Mouse (Mus musculus) gastrocnemius, postnatal 14 days (tissue): ENCODE measurements at regions not wholly inside any gene's neighbourhood (a gene's known extent, or its start where the extent isn't known, plus 50 kb on each side); places are given as distances from the start of the nearest gene placed in this dataset.

Source experiments
- DNase-seq: peaks from one replicate; pipeline ENCODE4 v3.0.0; 2021; ENCODE audit warnings: mixed read lengths
- intact Hi-C: fragments of 180-260 bp; cut with DNase I; formaldehyde crosslinking; loops from one replicate; pipeline ENCODE4 v1.15.1; 2025; ENCODE audit warnings: low total_unique reads

GRCm38 (mm10) chr10:98538706-98539105 is 375.5 kb upstream of the Atp2b1 start:
- no peak for DNase-seq

GRCm38 (mm10) chr10:98541062-98541461 is 373.1 kb upstream of the Atp2b1 start:
- intact Hi-C loops = no loop called here
- DNase-seq = no peak

More at GRCm38 (mm10) chr10:98538706-98539105, 375.5 kb upstream of the Atp2b1 start:
- intact Hi-C loops = no loop called here

- DNase-seq = no peak
- intact Hi-C loops = no loop called here
These were observed 372.1 kb upstream of the Atp2b1 start for GRCm38 (mm10) chr10:98542072-98542471.

- DNase-seq = no peak
These were observed 370.8 kb upstream of the Atp2b1 start for GRCm38 (mm10) chr10:98543253-98543997.

GRCm38 (mm10) chr10:98543998-98544349 is 370.2 kb upstream of the Atp2b1 start:
- no peak for DNase-seq
- intact Hi-C loops = no loop called here

More at GRCm38 (mm10) chr10:98543253-98543997, 370.8 kb upstream of the Atp2b1 start:
- intact Hi-C loops = no loop called here

- no peak for DNase-seq
- intact Hi-C loops = no loop called here
These were observed 359.6 kb upstream of the Atp2b1 start for GRCm38 (mm10) chr10:98554575-98554974.

- no peak for DNase-seq
- intact Hi-C loops = no loop called here
These were observed 356.6 kb upstream of the Atp2b1 start for GRCm38 (mm10) chr10:98557470-98558060.

GRCm38 (mm10) chr10:98558560-98558959 is 355.6 kb upstream of the Atp2b1 start:
- no peak for DNase-seq
- intact Hi-C loops = no loop called here

GRCm38 (mm10) chr10:98562297-98562912 is 351.8 kb upstream of the Atp2b1 start:
- intact Hi-C loops = no loop called here

GRCm38 (mm10) chr10:98572782-98573536 is 341.2 kb upstream of the Atp2b1 start:
- intact Hi-C loops = no loop called here
- DNase-seq = no peak

More at GRCm38 (mm10) chr10:98562297-98562912, 351.8 kb upstream of the Atp2b1 start:
- DNase-seq = no peak

GRCm38 (mm10) chr10:98577040-98577439 is 337.2 kb upstream of the Atp2b1 start:
- intact Hi-C loops = no loop called here
- no peak for DNase-seq

- no peak for DNase-seq
- intact Hi-C loops = no loop called here
These were observed 329.4 kb upstream of the Atp2b1 start for GRCm38 (mm10) chr10:98584776-98585175.

GRCm38 (mm10) chr10:98589726-98590125 is 324.5 kb upstream of the Atp2b1 start:
- intact Hi-C loops = no loop called here
- no peak for DNase-seq

GRCm38 (mm10) chr10:98592154-98592553 is 322.1 kb upstream of the Atp2b1 start:
- intact Hi-C loops = no loop called here
- no peak for DNase-seq

- intact Hi-C loops = no loop called here
- DNase-seq = no peak
These were observed 320.3 kb upstream of the Atp2b1 start for GRCm38 (mm10) chr10:98593910-98594309.

GRCm38 (mm10) chr10:98608221-98608941 is 305.8 kb upstream of the Atp2b1 start:
- intact Hi-C loops = no loop called here
- no peak for DNase-seq

GRCm38 (mm10) chr10:98610708-98611107 is 303.5 kb upstream of the Atp2b1 start:
- DNase-seq = no peak
- intact Hi-C loops = no loop called here

- DNase-seq = no peak
- intact Hi-C loops = no loop called here
These were observed 302.4 kb upstream of the Atp2b1 start for GRCm38 (mm10) chr10:98611707-98612360.
